Mouse (Mus musculus) MEL (cell line): ENCODE results near the gene Hivep2.

Experiments used
- CTCF ChIP-seq, 3 experiments: IDR thresholded peaks in 2 of 3; conservative IDR thresholded peaks in 1 of 3; 2 replicates each; pipeline ENCODE4 v1.5.1; 2011 to 2012; ENCODE audit warnings: low read length in 3 of 3, low read depth in 2 of 3, mild to moderate bottlenecking in 2 of 3, improper control_type of control experiment in 1 of 3, inconsistent platforms in 1 of 3, mixed read lengths in 1 of 3, moderate library complexity in 1 of 3; ENCODE audit not compliant: control insufficient read depth in 1 of 3, insufficient read depth in 1 of 3, poor library complexity in 1 of 3, severe bottlenecking in 1 of 3
- GATA1 ChIP-seq: IDR thresholded peaks from 2 replicates; pipeline ENCODE4 v1.6.1; 2011; ENCODE audit warnings: low read depth, low read length, improper control_type of control experiment
- POLR2A ChIP-seq, 2 experiments: IDR thresholded peaks; 2 replicates each; pipeline ENCODE4 v1.6.1; 2011 to 2012; ENCODE audit warnings: low read length in 2 of 2, mild to moderate bottlenecking in 2 of 2, control low read depth in 1 of 2, improper control_type of control experiment in 1 of 2, low read depth in 1 of 2, moderate library complexity in 1 of 2; ENCODE audit not compliant: control insufficient read depth in 1 of 2, insufficient read depth in 1 of 2, poor library complexity in 1 of 2
- TBP ChIP-seq: IDR thresholded peaks from 2 replicates; pipeline ENCODE4 v1.8.0; 2011; ENCODE audit warnings: low read depth, low read length, improper control_type of control experiment
- ZC3H11A ChIP-seq: IDR thresholded peaks from 2 replicates; pipeline ENCODE4 v1.6.1; 2012; ENCODE audit warnings: low read depth, mild to moderate bottlenecking, inconsistent platforms, low read length, improper control_type of control experiment

GRCm38 (mm10) chr10:14085241-14085659, 119.4 kb downstream of the Hivep2 start:
- TF ChIP-seq CTCF (IDR thresholded peaks at IDR 0.05 in 2 of 3, conservative IDR thresholded peaks at IDR 0.05 in 1 of 3; ENCODE audit: control insufficient read depth in 1 of 3, insufficient read depth in 1 of 3, low read depth in 2 of 3, low read length in 3 of 3, poor library complexity in 1 of 3, severe bottlenecking in 1 of 3) (no peak), GATA1 (no peak), POLR2A (IDR thresholded peaks at IDR 0.05; ENCODE audit: control insufficient read depth in 1 of 2, insufficient read depth in 1 of 2, low read depth in 1 of 2, low read length in 2 of 2, poor library complexity in 1 of 2) (no peak), ZC3H11A (no peak), TBP (no peak)
